Mouse (Mus musculus): ENCODE results near the gene Fmod. TPM values are rescaled to one million over a fixed set of nuclear protein-coding genes. Genes with fewer than 3 reads are reported as not detected.

Fmod gene
- total and polyA plus RNA-seq, 3 experiments, result 0.16 TPM; not detected in 2

- no peak for DNase-seq (ENCODE audit: low spot score)
- Histone ChIP-seq H3K9me3 (replicated peaks) (no peaks in the 10 kb centered on the region), H3K27me3 (ENCODE audit: insufficient read depth, low read length) (peaks cover 74% of the 10 kb centered on the region), H3K4me3 (ENCODE audit: low read depth, low read length) (no peak overlapping the region), H3K36me3 (replicated peaks) (no peaks in the 10 kb centered on the region), H3K4me1 (ENCODE audit: insufficient read depth, low read depth, low read length) (peaks cover 22% of the 10 kb centered on the region)
- TF ChIP-seq GATA2 (IDR thresholded peaks at IDR 0.05; ENCODE audit: borderline replicate concordance, low read depth, low read length), result no peak
- no peak for TF ChIP-seq GATA1 (IDR thresholded peaks at IDR 0.05; ENCODE audit: borderline replicate concordance, low read length)
- no peak for TF ChIP-seq POLR2AphosphoS5 (IDR thresholded peaks at IDR 0.05; ENCODE audit: insufficient replicate concordance, low read depth, low read length)
- no peak for TF ChIP-seq TAL1 (conservative IDR thresholded peaks at IDR 0.05; ENCODE audit: low read depth, low read length)
- TF ChIP-seq CTCF (IDR thresholded peaks at IDR 0.05; ENCODE audit: low read depth, low read length), result no peak
- no peak for ATAC-seq (ENCODE audit: extremely low read depth, insufficient number of reproducible peaks, low FRiP score, poor library complexity, severe bottlenecking)
These were observed 4.8 kb downstream of the Fmod start for GRCm38 (mm10) chr1:134041900-134042299.

- no peaks in the 10 kb centered on the region for H3K9me3 ChIP-seq (replicated peaks)
- no peaks in the 10 kb centered on the region for H3K36me3 ChIP-seq (replicated peaks)
- H3K27me3 ChIP-seq (ENCODE audit: insufficient read depth, low read length), result peaks cover 74% of the 10 kb centered on the region
- ATAC-seq (ENCODE audit: extremely low read depth, insufficient number of reproducible peaks, low FRiP score, poor library complexity, severe bottlenecking) (no peak), DNase-seq (ENCODE audit: low spot score) (no peak)
- H3K4me3 ChIP-seq (ENCODE audit: low read depth, low read length), result no peak overlapping the region
- no peak for TF ChIP-seq TAL1 (conservative IDR thresholded peaks at IDR 0.05; ENCODE audit: low read depth, low read length)
- no peak for TF ChIP-seq GATA2 (IDR thresholded peaks at IDR 0.05; ENCODE audit: borderline replicate concordance, low read depth, low read length)
- no peak for TF ChIP-seq CTCF (IDR thresholded peaks at IDR 0.05; ENCODE audit: low read depth, low read length)
- peaks cover 25% of the 10 kb centered on the region for H3K4me1 ChIP-seq (ENCODE audit: insufficient read depth, low read depth, low read length)
These were observed 5.3 kb downstream of the Fmod start for GRCm38 (mm10) chr1:134042341-134042740.

- Histone ChIP-seq H3K36me3 (replicated peaks) (no peaks in the 10 kb centered on the region), H3K4me1 (ENCODE audit: insufficient read depth, low read depth, low read length) (peaks cover 38% of the 10 kb centered on the region), H3K27me3 (ENCODE audit: insufficient read depth, low read length) (peaks cover 60% of the 10 kb centered on the region), H3K4me3 (ENCODE audit: low read depth, low read length) (no peak overlapping the region), H3K9me3 (replicated peaks) (no peaks in the 10 kb centered on the region)
- TF ChIP-seq TAL1 (conservative IDR thresholded peaks at IDR 0.05; ENCODE audit: low read depth, low read length) (no peak), POLR2AphosphoS5 (IDR thresholded peaks at IDR 0.05; ENCODE audit: insufficient replicate concordance, low read depth, low read length) (no peak), CTCF (IDR thresholded peaks at IDR 0.05; ENCODE audit: low read depth, low read length) (no peak), GATA2 (IDR thresholded peaks at IDR 0.05; ENCODE audit: borderline replicate concordance, low read depth, low read length) (no peak), GATA1 (IDR thresholded peaks at IDR 0.05; ENCODE audit: borderline replicate concordance, low read length) (no peak)
- ATAC-seq (ENCODE audit: extremely low read depth, insufficient number of reproducible peaks, low FRiP score, poor library complexity, severe bottlenecking), result no peak
- no peak for DNase-seq (ENCODE audit: low spot score)
These were observed 7.8 kb downstream of the Fmod start for GRCm38 (mm10) chr1:134044805-134045204.

- ATAC-seq (ENCODE audit: extremely low read depth, insufficient number of reproducible peaks, low FRiP score, poor library complexity, severe bottlenecking) (no peak), DNase-seq (ENCODE audit: low spot score) (peak; percentile 86)
- peak; percentile 74; the same call in 1 of the 2 replicates for TF ChIP-seq CTCF (IDR thresholded peaks at IDR 0.05; ENCODE audit: low read depth, low read length)
- TF ChIP-seq GATA1 (IDR thresholded peaks at IDR 0.05; ENCODE audit: borderline replicate concordance, low read length), result no peak
These were observed 8.9 kb downstream of the Fmod start for GRCm38 (mm10) chr1:134045971-134046370.

GRCm38 (mm10) chr1:134046387-134046786, 9.3 kb downstream of the Fmod start:
- Histone ChIP-seq H3K27me3 (ENCODE audit: insufficient read depth, low read length) (peaks cover 52% of the 10 kb centered on the region), H3K4me1 (ENCODE audit: insufficient read depth, low read depth, low read length) (peaks cover 38% of the 10 kb centered on the region), H3K9me3 (replicated peaks) (no peaks in the 10 kb centered on the region), H3K36me3 (replicated peaks) (no peaks in the 10 kb centered on the region), H3K4me3 (ENCODE audit: low read depth, low read length) (no peak overlapping the region)
- ATAC-seq (ENCODE audit: extremely low read depth, insufficient number of reproducible peaks, low FRiP score, poor library complexity, severe bottlenecking) (no peak), DNase-seq (ENCODE audit: low spot score) (no peak)
- TF ChIP-seq CTCF (IDR thresholded peaks at IDR 0.05; ENCODE audit: low read depth, low read length), result no peak
- TF ChIP-seq GATA1 (IDR thresholded peaks at IDR 0.05; ENCODE audit: borderline replicate concordance, low read length), result no peak
- no peak for TF ChIP-seq POLR2AphosphoS5 (IDR thresholded peaks at IDR 0.05; ENCODE audit: insufficient replicate concordance, low read depth, low read length)
- no peak for TF ChIP-seq TAL1 (conservative IDR thresholded peaks at IDR 0.05; ENCODE audit: low read depth, low read length)
- TF ChIP-seq GATA2 (IDR thresholded peaks at IDR 0.05; ENCODE audit: borderline replicate concordance, low read depth, low read length), result no peak

More at GRCm38 (mm10) chr1:134045971-134046370, 8.9 kb downstream of the Fmod start:
- Histone ChIP-seq H3K36me3 (replicated peaks) (no peaks in the 10 kb centered on the region), H3K4me1 (ENCODE audit: insufficient read depth, low read depth, low read length) (peaks cover 38% of the 10 kb centered on the region), H3K27me3 (ENCODE audit: insufficient read depth, low read length) (peaks cover 54% of the 10 kb centered on the region), H3K4me3 (ENCODE audit: low read depth, low read length) (no peak overlapping the region; the same call in 1 of the 2 replicates), H3K9me3 (replicated peaks) (no peaks in the 10 kb centered on the region)

GRCm38 (mm10) chr1:134047431-134047830, 10.4 kb downstream of the Fmod start:
- peaks cover 44% of the 10 kb centered on the region for H3K27me3 ChIP-seq (ENCODE audit: insufficient read depth, low read length)
- H3K4me3 ChIP-seq (ENCODE audit: low read depth, low read length), result no peak overlapping the region
- peaks cover 38% of the 10 kb centered on the region for H3K4me1 ChIP-seq (ENCODE audit: insufficient read depth, low read depth, low read length)
- no peaks in the 10 kb centered on the region for H3K36me3 ChIP-seq (replicated peaks)
- TF ChIP-seq POLR2AphosphoS5 (IDR thresholded peaks at IDR 0.05; ENCODE audit: insufficient replicate concordance, low read depth, low read length), result no peak
- ATAC-seq (ENCODE audit: extremely low read depth, insufficient number of reproducible peaks, low FRiP score, poor library complexity, severe bottlenecking) (no peak), DNase-seq (ENCODE audit: low spot score) (no peak)
- H3K9me3 ChIP-seq (replicated peaks), result no peaks in the 10 kb centered on the region

- DNase-seq (ENCODE audit: low spot score) (peak; percentile 68), ATAC-seq (ENCODE audit: extremely low read depth, insufficient number of reproducible peaks, low FRiP score, poor library complexity, severe bottlenecking) (no peak)
- Histone ChIP-seq H3K4me1 (ENCODE audit: insufficient read depth, low read depth, low read length) (peaks cover 44% of the 10 kb centered on the region), H3K36me3 (replicated peaks) (no peaks in the 10 kb centered on the region), H3K9me3 (replicated peaks) (no peaks in the 10 kb centered on the region), H3K27me3 (ENCODE audit: insufficient read depth, low read length) (peaks cover 32% of the 10 kb centered on the region), H3K4me3 (ENCODE audit: low read depth, low read length) (no peak overlapping the region)
- TF ChIP-seq CTCF (IDR thresholded peaks at IDR 0.05; ENCODE audit: low read depth, low read length) (peak; percentile 94), TAL1 (conservative IDR thresholded peaks at IDR 0.05; ENCODE audit: low read depth, low read length) (no peak), GATA2 (IDR thresholded peaks at IDR 0.05; ENCODE audit: borderline replicate concordance, low read depth, low read length) (no peak)
These were observed 11.7 kb downstream of the Fmod start for GRCm38 (mm10) chr1:134048759-134049158.
